ENCODE assay signal across 8 mouse cellular contexts in the genomic region with DNA sequence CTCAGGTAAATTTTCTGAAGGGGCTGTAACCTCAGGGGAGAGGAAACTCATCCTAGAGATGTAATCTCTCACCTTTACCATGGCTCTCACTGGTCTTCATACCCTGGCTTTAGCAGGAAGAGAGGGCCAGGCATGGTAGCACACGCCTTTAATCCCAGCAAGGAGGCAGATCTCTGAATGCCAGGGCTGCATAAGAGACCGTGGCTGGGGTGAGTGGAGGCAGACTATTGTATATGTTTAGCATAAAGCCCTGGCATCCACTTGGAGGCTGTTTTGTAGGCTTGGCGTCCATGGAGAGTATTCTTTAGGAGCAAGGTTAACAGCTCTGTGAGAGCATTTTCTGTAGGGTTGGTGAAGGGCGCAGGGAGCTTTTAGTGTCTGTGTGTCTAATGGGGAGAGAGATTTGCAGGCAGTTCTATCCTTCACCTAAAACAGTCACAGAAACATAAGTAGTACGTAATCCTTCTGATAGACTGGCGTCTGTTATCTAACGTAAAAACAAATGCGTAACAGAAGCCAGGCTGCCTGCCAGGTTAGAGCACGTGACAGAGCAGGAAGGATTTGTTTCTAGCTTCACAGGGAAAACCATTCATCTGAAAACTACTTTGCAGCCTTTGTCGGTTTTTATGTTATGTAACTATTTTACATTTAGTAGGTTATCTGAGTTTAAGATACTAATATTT. TPM values are rescaled to one million over a fixed set of nuclear protein-coding genes. Genes with fewer than 3 reads are reported as not detected.
DNase-seq lines count a peak whose midpoint lies in the region; ATAC-seq and TF ChIP-seq lines count a peak whose summit lies in the region.

No protein-coding gene starts in this region.

- H3K36me3 ChIP-seq in hindbrain, postnatal 0 days (ENCODE audit: insufficient read depth, low read length), result peaks cover 13% of the 10 kb centered on the region
- peaks cover 3% of the 10 kb centered on the region; the same call in 1 of the 2 replicates for H3K36me3 ChIP-seq in hindbrain, embryonic 16.5 days (ENCODE audit: control insufficient read depth, insufficient read depth, low read length)
- no peaks in the 10 kb centered on the region for H3K36me3 ChIP-seq in heart, embryonic 11.5 days (ENCODE audit: control insufficient read depth, insufficient read depth, low read length)

- no peaks in the 10 kb centered on the region for H3K27me3 ChIP-seq in hindbrain, postnatal 0 days (ENCODE audit: insufficient read depth, low read length)
- no peaks in the 10 kb centered on the region for H3K27me3 ChIP-seq in hindbrain, embryonic 16.5 days (replicated peaks; ENCODE audit: control insufficient read depth, insufficient read depth, low read length)
- H3K27me3 ChIP-seq in heart, embryonic 11.5 days (ENCODE audit: control insufficient read depth, insufficient read depth, low read length), result no peaks in the 10 kb centered on the region

- H3K4me1 ChIP-seq in hindbrain, postnatal 0 days (ENCODE audit: insufficient read depth, low read length), result no peaks in the 10 kb centered on the region
- H3K4me1 ChIP-seq in hindbrain, embryonic 16.5 days (ENCODE audit: control insufficient read depth, insufficient read depth, low read depth, low read length), result no peaks in the 10 kb centered on the region
- no peaks in the 10 kb centered on the region; the same call in 1 of the 2 replicates for H3K4me1 ChIP-seq in heart, embryonic 11.5 days (ENCODE audit: control insufficient read depth, insufficient read depth, low read length)

- no peak overlapping the region for H3K4me3 ChIP-seq in hindbrain, postnatal 0 days (ENCODE audit: low read length)
- H3K4me3 ChIP-seq in hindbrain, embryonic 16.5 days (ENCODE audit: low read length), result no peak overlapping the region
- no peak overlapping the region for H3K4me3 ChIP-seq in heart, embryonic 11.5 days (ENCODE audit: low read depth, low read length)
- no peak overlapping the region for H3K4me3 ChIP-seq in layer of hippocampus, adult 2 months

- H3K9ac ChIP-seq in hindbrain, postnatal 0 days (replicated peaks; ENCODE audit: low read length), result no peak overlapping the region
- no peak overlapping the region for H3K9ac ChIP-seq in hindbrain, embryonic 16.5 days (ENCODE audit: low read depth, low read length)
- H3K9ac ChIP-seq in heart, embryonic 11.5 days (ENCODE audit: low read depth, low read length), result no peak overlapping the region

- TF ChIP-seq CTCF in hindbrain, postnatal 0 days (IDR thresholded peaks at IDR 0.05; ENCODE audit: low read depth), result no peak
- no peak for TF ChIP-seq CTCF in layer of hippocampus, adult 2 months (conservative IDR thresholded peaks at IDR 0.05)

- WGBS in hindbrain, postnatal 0 days, result 66% methylated on average over 10 of the region's 10 CpGs
- 76% methylated on average over 10 of the region's 10 CpGs for WGBS in hindbrain, embryonic 16.5 days
- 34% methylated on average over 10 of the region's 10 CpGs for WGBS in heart, embryonic 11.5 days (ENCODE audit: insufficient replicate concordance)

- H3K27ac ChIP-seq in hindbrain, postnatal 0 days, result no peak overlapping the region
- H3K27ac ChIP-seq in hindbrain, embryonic 16.5 days (ENCODE audit: low read depth, low read length), result no peak overlapping the region
- H3K27ac ChIP-seq in heart, embryonic 11.5 days (ENCODE audit: low read depth, low read length), result peak overlapping the region; percentile 60
- peak overlapping the region; percentile 62 for H3K27ac ChIP-seq in layer of hippocampus, adult 2 months

- peak; percentile 10 for DNase-seq in hindbrain, postnatal 0 days (ENCODE audit: low spot score)
- DNase-seq in brain, embryonic 18.5 days (ENCODE audit: low read depth, low spot score), result peak; percentile 30
- DNase-seq in layer of hippocampus, adult 2 months (ENCODE audit: low spot score in 2 of 2), result peak; percentile 78 to 89
- no peak for DNase-seq in thymus, postnatal 36 days

- no peak overlapping the region for H3K4me2 ChIP-seq in hindbrain, postnatal 0 days (ENCODE audit: low read depth, low read length)
- no peak overlapping the region for H3K4me2 ChIP-seq in hindbrain, embryonic 16.5 days (ENCODE audit: low read length)
- peak overlapping the region; percentile 5 for H3K4me2 ChIP-seq in heart, embryonic 11.5 days

- H3K9me3 ChIP-seq in hindbrain, postnatal 0 days (ENCODE audit: low read length), result no peaks in the 10 kb centered on the region
- no peaks in the 10 kb centered on the region for H3K9me3 ChIP-seq in hindbrain, embryonic 16.5 days (ENCODE audit: control insufficient read depth, low read length)
- no peaks in the 10 kb centered on the region for H3K9me3 ChIP-seq in heart, embryonic 11.5 days (replicated peaks; ENCODE audit: control insufficient read depth, low read length)

- ATAC-seq in hindbrain, postnatal 0 days, result no peak
- ATAC-seq in hindbrain, embryonic 16.5 days, result no peak
- peak; percentile 57; the same call in 1 of the 2 replicates for ATAC-seq in heart, embryonic 11.5 days (replicated peaks; ENCODE audit: insufficient number of reproducible peaks, low FRiP score, low TSS enrichment)
- peak; percentile 86 for ATAC-seq in megakaryocyte progenitor cell, adult 5-6 weeks (replicated peaks; ENCODE audit: poor library complexity)
- no peak for ATAC-seq in erythroblast, adult 5-6 weeks (replicated peaks; ENCODE audit: low FRiP score, poor library complexity, severe bottlenecking)

RNA-seq across cellular contexts. Expression of a gene that starts 40.3 kb away (rescaled TPM):
- 28.7 and 34.0 TPM in 2 replicates for total RNA-seq in hindbrain, postnatal 0 days (2014; rRNA removed)
- 35.0 and 37.7 TPM in 2 replicates for polyA plus RNA-seq in hindbrain, postnatal 0 days (2015; fragmentation: Nextera tagmentation; extraction: Ambion mirVana)
- 30.9 and 35.9 TPM in 2 replicates for polyA plus RNA-seq in hindbrain, embryonic 16.5 days (2015; fragmentation: Nextera tagmentation; extraction: Ambion mirVana)
- polyA plus RNA-seq in heart, embryonic 11.5 days (2014; fragmentation: Nextera tagmentation; extraction: Ambion mirVana), result 11.8 and 14.6 TPM in 2 replicates
- 10 to 100 TPM; 26.3 to 32.2 TPM for total RNA-seq in layer of hippocampus, adult 2 months (2021)
- total RNA-seq in megakaryocyte progenitor cell, adult 5-6 weeks (2015), result 7.0 and 9.5 TPM in 2 replicates
- 5.7 and 6.6 TPM in 2 replicates for total RNA-seq in megakaryocyte progenitor cell, adult 5-6 weeks (2017)
- not detected in 2 replicates for total RNA-seq in erythroblast, adult 5-6 weeks (2015; ENCODE audit: low replicate concordance)
- 0.98 and 1.1 TPM in 2 replicates for total RNA-seq in erythroblast, adult 5-6 weeks (2017; ENCODE audit: low replicate concordance)

Comparison
In these comparisons a context has a peak if more than half of its experiments do, and no peak if none do; other contexts are left out.
1. ATAC-seq: peak in heart, embryonic 11.5 days (single experiment) and megakaryocyte progenitor cell, adult 5-6 weeks (single experiment); none in hindbrain, postnatal 0 days (single experiment), hindbrain, embryonic 16.5 days (single experiment) and erythroblast, adult 5-6 weeks (single experiment).
2. DNase-seq: peak in hindbrain, postnatal 0 days (single experiment), brain, embryonic 18.5 days (single experiment) and layer of hippocampus, adult 2 months (2 of 2); none in thymus, postnatal 36 days (0 of 2).
3. H3K27ac ChIP-seq: peak in heart, embryonic 11.5 days (single experiment) and layer of hippocampus, adult 2 months (single experiment); none in hindbrain, postnatal 0 days (single experiment) and hindbrain, embryonic 16.5 days (single experiment).